ENCODE assay signal across 9 mouse cellular contexts in genomic region chr17:64603534-64603933, GRCm38 (mm10). TPM values are rescaled to one million over a fixed set of nuclear protein-coding genes. Genes with fewer than 3 reads are reported as not detected.
A peak's percentile ranks its signal among the peaks of the same experiment; 100 is the strongest.
DNase-seq lines count a peak whose midpoint lies in the region; ATAC-seq and TF ChIP-seq lines count a peak whose summit lies in the region.
"Had no signal": no experiment of that assay in that cellular context is flagged by ENCODE, and none has a peak within 500 bp of the region (broad histone marks: within the 10 kb centered on the region; RNA-seq: fewer than 3 reads in every experiment).

No protein-coding gene starts in this region.

- H3K9me3 ChIP-seq in heart, postnatal 0 days (replicated peaks; ENCODE audit: control insufficient read depth, low read length): no peaks in the 10 kb centered on the region
- H3K9me3 ChIP-seq in hindbrain, embryonic 13.5 days: no peaks in the 10 kb centered on the region
- no peaks in the 10 kb centered on the region for H3K9me3 ChIP-seq in midbrain, embryonic 13.5 days

- DNase-seq in heart, postnatal 0 days (ENCODE audit: low spot score): no peak
- no peak for DNase-seq in heart, adult 8-10 months (ENCODE audit: low spot score)
- no peak for DNase-seq in layer of hippocampus, adult 2 months (ENCODE audit: low spot score in 2 of 2)
- no peak for DNase-seq in layer of hippocampus, postnatal 10 days (ENCODE audit: low spot score in 2 of 2)
- no peak for DNase-seq in adipocyte (ENCODE audit: low spot score)
- DNase-seq: gastrocnemius, postnatal 36 days had no signal

- no peak for TF ChIP-seq EP300 in heart, postnatal 0 days (IDR thresholded peaks at IDR 0.05; ENCODE audit: low read depth)

- H3K9ac ChIP-seq in heart, postnatal 0 days (replicated peaks; ENCODE audit: low read depth, low read length): no peak overlapping the region
- peak overlapping the region; percentile 91; the same call in 1 of the 2 replicates for H3K9ac ChIP-seq in hindbrain, embryonic 13.5 days
- no peak overlapping the region for H3K9ac ChIP-seq in midbrain, embryonic 13.5 days (replicated peaks)

- H3K27ac ChIP-seq in heart, postnatal 0 days (ENCODE audit: low read depth): no peak overlapping the region
- H3K27ac ChIP-seq in cortical plate, adult 2 months (ENCODE audit: insufficient read depth, low read length): no peak overlapping the region
- H3K27ac ChIP-seq in hindbrain, embryonic 13.5 days: no peak overlapping the region
- H3K27ac ChIP-seq in midbrain, embryonic 13.5 days: no peak overlapping the region
- no peak overlapping the region for H3K27ac ChIP-seq in layer of hippocampus, adult 2 months

- 80% methylated on average over 5 of the region's 5 CpGs for WGBS in heart, postnatal 0 days
- 79% methylated on average over 5 of the region's 5 CpGs for whole genome bisulfite sequencing in hindbrain, embryonic 13.5 days
- WGBS in midbrain, embryonic 13.5 days: 84% methylated on average over 5 of the region's 5 CpGs

- H3K36me3 ChIP-seq in heart, postnatal 0 days (replicated peaks; ENCODE audit: control insufficient read depth, insufficient read depth, low read length): 0 out of 2 replicates have a peak, but pooled peaks cover 4% of the 10 kb centered on the region
- no peaks in the 10 kb centered on the region for H3K36me3 ChIP-seq in hindbrain, embryonic 13.5 days
- H3K36me3 ChIP-seq in midbrain, embryonic 13.5 days: no peaks in the 10 kb centered on the region

- H3K4me3 ChIP-seq in heart, postnatal 0 days (ENCODE audit: low read depth, low read length): peak overlapping the region; percentile 92
- H3K4me3 ChIP-seq in cortical plate, adult 2 months (ENCODE audit: insufficient read depth, low read length): peak overlapping the region; percentile 71
- H3K4me3 ChIP-seq in hindbrain, embryonic 13.5 days: peak overlapping the region; percentile 87
- peak overlapping the region; percentile 90 for H3K4me3 ChIP-seq in midbrain, embryonic 13.5 days (replicated peaks)
- no peak overlapping the region; the same call in 1 of the 2 replicates for H3K4me3 ChIP-seq in layer of hippocampus, adult 2 months

- no peak for TF ChIP-seq POLR2A in cortical plate, adult 2 months (IDR thresholded peaks at IDR 0.05; ENCODE audit: extremely low read depth, insufficient read depth, low read length)

- TF ChIP-seq CTCF in heart, postnatal 0 days (IDR thresholded peaks at IDR 0.05; ENCODE audit: low read depth): no peak
- TF ChIP-seq CTCF in cortical plate, adult 2 months (IDR thresholded peaks at IDR 0.05; ENCODE audit: extremely low read depth, insufficient read depth, low read length): no peak
- TF ChIP-seq CTCF in layer of hippocampus, adult 2 months (conservative IDR thresholded peaks at IDR 0.05): no peak

- no peak for ATAC-seq in heart, postnatal 0 days (ENCODE audit: insufficient read depth, low read depth)
- ATAC-seq in hindbrain, embryonic 13.5 days (ENCODE audit: low FRiP score): no peak
- ATAC-seq in midbrain, embryonic 13.5 days: no peak

- peak overlapping the region; percentile 74; the same call in 1 of the 2 replicates for H3K4me2 ChIP-seq in heart, postnatal 0 days (ENCODE audit: low read depth, low read length)
- H3K4me2 ChIP-seq in hindbrain, embryonic 13.5 days: peak overlapping the region; percentile 99
- peak overlapping the region; percentile 94 for H3K4me2 ChIP-seq in midbrain, embryonic 13.5 days (replicated peaks)

- H3K4me1 ChIP-seq in heart, postnatal 0 days (ENCODE audit: control insufficient read depth, insufficient read depth): peaks cover 14% of the 10 kb centered on the region
- peaks cover 3% of the 10 kb centered on the region; the same call in 1 of the 2 replicates for H3K4me1 ChIP-seq in cortical plate, adult 2 months (ENCODE audit: control insufficient read depth, insufficient read depth, low read length)
- peaks cover 46% of the 10 kb centered on the region for H3K4me1 ChIP-seq in hindbrain, embryonic 13.5 days (replicated peaks)
- H3K4me1 ChIP-seq in midbrain, embryonic 13.5 days (replicated peaks): peaks cover 44% of the 10 kb centered on the region

- no peaks in the 10 kb centered on the region for H3K27me3 ChIP-seq in heart, postnatal 0 days (ENCODE audit: control insufficient read depth, insufficient read depth, low read length)
- H3K27me3 ChIP-seq in hindbrain, embryonic 13.5 days: no peaks in the 10 kb centered on the region
- no peaks in the 10 kb centered on the region for H3K27me3 ChIP-seq in midbrain, embryonic 13.5 days

RNA-seq across cellular contexts. Expression of gene Man2a1, which starts 3.0 kb away (rescaled TPM):
- total RNA-seq in heart, postnatal 0 days (2014; rRNA removed; ENCODE audit: low replicate concordance): 14.4 and 24.0 TPM in 2 replicates
- polyA plus RNA-seq in heart, postnatal 0 days (2015; fragmentation: Nextera tagmentation; extraction: Ambion mirVana): 2.7 and 3.2 TPM in 2 replicates
- 10 to 100 TPM; 13.3 to 19.1 (median 15.7) TPM for total RNA-seq in heart, adult 8-10 months (2022)
- polyA plus RNA-seq in cortical plate, adult 2 months (2012; rRNA removed): 11.7 and 12.9 TPM in 2 replicates
- 6.2 and 6.7 TPM in 2 replicates for polyA plus RNA-seq in hindbrain, embryonic 13.5 days (2015; fragmentation: Nextera tagmentation; extraction: Ambion mirVana)
- 5.7 and 6.2 TPM in 2 replicates for polyA plus RNA-seq in midbrain, embryonic 13.5 days (2015; fragmentation: Nextera tagmentation; extraction: Ambion mirVana)
- 10 to 100 TPM; 14.6 to 16.2 TPM for total RNA-seq in layer of hippocampus, adult 2 months (2021)
- 10 to 100 TPM; 18.6 to 20.3 TPM for total RNA-seq in layer of hippocampus, postnatal 10 days (2021)
